Mouse (Mus musculus): Measurements from ENCODE around the gene Cd53.
A peak's percentile ranks its signal among the peaks of the same experiment; 100 is the strongest.

Cd53 gene

DNA sequence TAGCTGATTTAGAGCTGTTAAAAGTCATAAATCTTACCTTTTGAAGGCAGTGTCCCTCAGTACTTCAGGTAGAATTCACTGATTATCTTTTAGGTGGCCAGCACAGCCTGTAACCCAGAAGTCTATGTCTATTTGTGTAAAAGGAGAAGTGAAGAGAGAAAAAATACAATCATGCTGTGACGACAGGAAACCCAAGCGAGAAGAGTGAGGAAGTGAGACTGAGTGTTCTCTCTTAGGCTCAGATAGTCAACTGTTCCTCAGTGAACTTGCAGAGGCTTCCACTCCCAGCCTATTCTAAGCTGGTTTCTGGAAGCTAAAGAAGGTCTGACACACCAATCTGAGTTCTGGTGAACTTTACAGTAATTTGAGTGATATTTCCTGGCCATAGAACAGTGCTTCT lies at the start of gene Cd53:
Gene Cd53 (minus strand): TSS at position 220 of the 400 bp plus-strand sequence.
- DNase-seq (ENCODE audit: low spot score) = no peak

DNA sequence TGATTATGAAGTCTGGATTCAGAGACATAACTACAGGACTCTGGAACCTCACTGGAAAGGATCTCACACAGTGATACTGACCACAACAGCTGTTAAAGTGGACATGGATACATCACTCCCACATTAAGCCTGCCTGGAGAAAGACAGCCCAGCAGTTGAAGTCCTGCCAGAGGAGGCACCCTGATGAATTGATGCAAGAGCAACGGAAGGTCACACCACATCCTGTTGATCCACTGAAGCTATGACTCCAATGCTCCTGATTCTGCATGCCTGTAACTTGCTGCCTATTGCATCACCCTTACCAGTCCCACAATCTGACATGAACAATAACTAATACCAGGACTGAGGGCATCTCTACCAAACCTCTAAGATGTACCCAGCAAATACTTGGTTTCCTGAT lies 42.2 kb upstream of the Cd53 start:
- no peak for DNase-seq (ENCODE audit: low spot score)

- no peak for DNase-seq (ENCODE audit: low spot score)
Measured at GRCm38 (mm10) chr3:106826187-106826586, 36.2 kb upstream of the Cd53 start, which contains the start of gene Olfr266. TSS of gene Olfr266 (minus strand) at chr3:106826287.

DNA sequence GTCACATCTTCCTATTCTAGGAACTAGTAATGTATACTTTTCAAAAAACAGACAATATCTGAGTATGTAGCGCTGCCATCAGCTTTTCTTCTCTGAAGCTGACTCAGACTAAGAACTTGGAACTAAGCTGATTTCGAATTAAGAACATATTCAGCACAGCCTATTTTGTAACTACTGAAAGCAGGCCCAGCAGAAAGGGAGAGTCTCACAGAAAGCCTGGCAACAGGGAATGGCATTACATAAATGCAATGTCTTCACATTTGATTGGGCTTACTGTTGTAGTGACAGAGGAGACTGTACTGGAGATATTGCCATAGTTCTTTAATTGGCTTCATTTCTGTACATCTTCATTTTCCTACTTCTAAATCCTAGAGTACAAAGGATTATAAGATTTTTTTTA lies 27.7 kb upstream of the Cd53 start:
- no peak for DNase-seq (ENCODE audit: low spot score)

DNA sequence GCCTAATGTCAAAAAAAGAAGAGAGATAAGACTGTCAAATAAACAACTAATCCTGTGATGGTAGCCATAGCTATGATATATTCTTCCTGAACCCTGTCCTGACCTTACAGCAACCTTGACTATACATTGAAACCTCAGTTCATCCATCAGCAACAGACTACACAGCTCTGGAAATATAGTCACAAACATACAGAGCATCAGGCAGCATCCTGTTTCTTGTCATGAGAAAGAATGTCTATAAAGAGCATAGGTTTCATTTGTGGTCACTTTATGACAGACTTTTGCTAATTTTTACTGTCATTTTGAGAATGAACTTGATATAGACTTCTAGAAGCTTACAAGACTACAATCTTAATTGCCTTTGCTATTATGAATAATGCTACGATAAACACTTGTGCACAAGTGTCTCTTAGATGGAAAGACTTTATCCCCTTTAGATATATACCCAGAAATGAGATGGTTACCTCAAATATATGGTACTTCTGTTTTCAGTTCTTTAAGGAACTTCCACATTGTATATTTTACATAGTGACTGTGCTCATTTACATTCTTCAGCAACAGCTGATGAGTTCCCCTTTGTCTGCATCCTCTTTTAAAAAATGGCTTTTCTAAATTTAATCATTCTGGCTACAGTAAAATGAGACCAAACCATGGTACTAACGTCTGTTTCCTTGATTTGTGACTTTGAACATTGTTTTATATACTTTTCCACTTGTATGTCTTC lies 19.2 kb upstream of the Cd53 start:
- DNase-seq (ENCODE audit: low spot score) = no peak

DNA sequence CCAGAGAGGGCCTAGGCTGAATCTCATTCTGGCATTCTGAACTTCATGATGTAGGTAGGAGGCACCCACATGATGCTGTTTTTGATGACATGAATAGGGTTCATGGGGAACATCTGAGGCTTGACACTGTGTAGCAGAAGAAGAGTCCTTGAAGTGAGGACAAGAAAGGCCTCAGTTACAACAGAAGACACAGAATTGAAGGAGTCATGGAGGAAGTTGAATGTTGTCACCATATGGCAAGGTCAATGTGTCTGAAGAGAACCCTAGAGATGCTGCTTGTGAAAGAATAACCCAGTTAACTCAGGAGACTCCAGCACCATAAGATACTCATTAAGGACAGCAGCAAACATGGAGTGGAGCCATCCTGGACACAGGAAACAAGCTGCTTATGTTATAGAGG lies 8.1 kb upstream of the Cd53 start:
- DNase-seq (ENCODE audit: low spot score) = no peak

DNA sequence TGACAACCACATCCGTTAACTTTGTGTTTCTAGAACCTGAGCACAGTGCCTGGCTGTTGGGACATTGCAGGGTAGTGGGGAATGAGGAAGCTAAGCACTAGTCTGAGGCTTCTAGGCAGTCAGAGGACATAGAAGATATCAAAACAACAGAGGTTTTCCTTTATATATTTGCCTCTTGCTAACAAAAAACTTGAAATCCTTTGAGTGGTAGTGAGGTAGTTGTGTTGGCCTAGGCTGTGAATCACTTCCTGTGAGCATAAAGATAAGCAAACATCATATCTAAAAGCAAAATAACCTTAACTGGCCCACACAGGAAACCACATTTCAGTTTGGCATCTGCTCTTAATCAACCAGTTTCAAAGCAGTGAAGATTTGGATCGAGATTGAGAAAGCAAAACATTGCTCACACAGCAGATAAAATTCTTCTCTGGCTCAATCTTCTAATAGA lies 1.5 kb downstream of the Cd53 start:
- no peak for DNase-seq (ENCODE audit: low spot score)

GRCm38 (mm10) chr3:106787972-106788371 lies 2.0 kb downstream of the Cd53 start:
- no peak for DNase-seq (ENCODE audit: low spot score)

GRCm38 (mm10) chr3:106785130-106785529 lies 4.8 kb downstream of the Cd53 start:
- DNase-seq (ENCODE audit: low spot score) = no peak

DNA sequence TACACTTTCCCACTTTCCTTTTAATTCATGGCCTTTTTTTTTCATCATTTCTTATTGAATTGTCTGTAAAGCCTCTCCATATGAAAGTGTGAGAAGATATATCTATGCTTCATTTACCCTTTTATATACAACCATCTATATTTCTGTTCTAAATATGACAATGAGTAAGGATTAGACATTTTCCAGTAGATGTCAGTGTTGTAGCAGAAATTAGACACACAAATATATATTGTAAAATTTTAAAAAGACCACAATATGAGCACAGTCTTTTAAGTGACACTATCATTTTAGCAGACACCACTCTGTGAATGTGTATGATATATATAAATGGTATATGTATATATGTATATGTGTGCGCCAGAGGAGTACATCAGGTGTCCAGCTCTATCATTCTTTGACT lies 18.1 kb downstream of the Cd53 start:
- no peak for DNase-seq (ENCODE audit: low spot score)

DNA sequence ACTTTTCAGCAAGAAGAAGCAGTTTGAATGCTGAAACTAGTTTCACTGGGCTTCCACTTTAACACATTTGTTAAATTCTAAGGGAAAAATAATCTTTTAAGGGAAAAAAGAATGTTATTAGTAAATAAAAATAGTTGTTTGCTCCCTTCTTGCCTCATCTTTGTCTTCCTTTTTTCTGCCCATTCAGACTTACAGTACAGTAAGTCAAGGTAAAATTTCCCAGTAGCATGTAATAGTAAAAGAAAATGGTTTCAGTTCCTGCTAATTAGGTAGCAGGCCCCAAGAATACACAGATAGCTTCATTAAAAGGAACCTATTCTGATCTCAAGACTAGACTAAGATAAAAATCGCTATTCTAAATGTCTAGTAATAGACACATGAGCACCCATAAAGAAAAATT lies 34.1 kb downstream of the Cd53 start:
- no peak for DNase-seq (ENCODE audit: low spot score)

DNA sequence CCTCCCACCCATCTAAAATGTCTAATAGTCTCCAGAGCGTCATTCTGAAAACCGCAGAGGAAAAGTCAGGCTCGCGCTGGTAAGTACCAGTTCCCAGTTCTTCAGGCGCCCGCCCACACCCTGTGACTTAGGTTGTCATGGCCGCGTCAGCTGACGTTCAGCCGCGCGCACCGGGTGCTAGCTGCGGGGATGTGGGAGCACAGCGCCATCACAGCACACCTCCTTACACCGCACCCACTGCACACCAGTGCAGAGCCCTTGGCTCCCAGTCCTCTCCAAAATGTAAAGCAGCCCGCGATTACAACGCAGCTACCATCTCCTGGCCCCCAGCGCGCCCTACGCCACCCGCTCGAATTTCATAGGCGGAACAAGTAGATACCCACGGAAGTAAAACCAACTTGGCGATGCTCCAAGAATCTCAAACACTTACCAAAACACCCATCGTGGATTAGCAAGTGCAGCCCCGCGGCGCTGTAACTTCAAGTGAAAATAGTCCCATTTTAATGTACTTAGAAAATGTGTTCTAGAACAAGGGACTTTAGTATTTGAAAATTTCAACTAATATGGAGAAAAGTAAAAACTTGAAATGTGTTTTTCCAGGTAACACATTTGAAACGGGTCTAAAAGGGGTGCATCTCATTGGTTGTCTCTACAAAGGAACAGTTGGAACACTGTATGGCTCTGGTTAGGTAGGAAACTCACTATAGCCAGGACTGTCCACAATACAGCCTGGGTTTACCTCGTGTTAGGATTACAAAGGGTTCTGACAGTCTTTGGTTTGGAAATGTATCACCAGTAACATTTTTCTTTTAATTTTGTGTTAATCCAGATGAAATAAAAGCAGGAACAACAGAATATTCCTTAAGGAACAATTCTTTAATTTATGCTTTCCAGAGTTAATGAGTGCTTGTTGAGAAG lies 67.7 kb downstream of the Cd53 start:
- peak; percentile 92 for DNase-seq (ENCODE audit: low spot score)

GRCm38 (mm10) chr3:106721397-106722027 lies 68.4 kb downstream of the Cd53 start:
- DNase-seq (ENCODE audit: low spot score) = peak; percentile 96

Measured in yolk sac, embryonic 10.5 days (tissue).